Mouse (Mus musculus): ENCODE measurements around the gene 4930467E23Rik.
"Not testable (repeated sequence)": the region's sequence is repeated elsewhere in the genome, so short reads cannot be mapped to it uniquely, and the experiment has no call there.

The 4930467E23Rik gene

DNA sequence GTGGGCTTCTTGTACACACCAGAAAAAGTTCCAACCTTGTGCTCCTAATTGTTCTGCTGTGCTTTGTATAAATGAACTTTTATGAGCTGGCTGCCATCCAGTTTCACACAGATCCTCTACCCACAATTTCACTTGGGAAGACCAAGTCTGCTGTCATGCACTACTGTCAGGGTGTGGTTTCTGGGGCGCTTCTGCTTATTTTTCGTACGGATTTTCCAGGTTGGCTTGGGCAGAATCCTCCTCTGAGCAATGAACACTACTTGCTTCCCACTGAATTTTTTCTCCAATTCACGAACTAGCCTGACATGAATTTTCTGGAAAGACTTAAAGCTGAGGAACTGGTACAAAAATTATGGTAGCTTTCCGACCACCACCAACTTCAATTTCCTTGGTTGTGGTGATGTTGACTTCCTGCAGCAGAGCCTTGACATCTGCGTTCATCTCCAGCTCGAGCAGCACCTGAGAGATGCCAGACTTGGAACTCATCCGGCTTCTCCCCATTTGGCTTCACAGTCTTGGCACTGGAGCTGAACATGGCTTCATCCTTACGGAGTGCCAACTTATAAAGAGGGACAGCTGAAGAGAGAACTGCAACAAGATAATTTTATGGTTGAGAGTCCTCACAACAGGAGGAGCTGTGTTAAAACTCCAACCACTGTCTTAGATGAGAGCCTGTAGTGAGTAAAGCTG, 18.1 kb upstream of the 4930467E23Rik start:
- DNase-seq: not testable (repeated sequence)

DNA sequence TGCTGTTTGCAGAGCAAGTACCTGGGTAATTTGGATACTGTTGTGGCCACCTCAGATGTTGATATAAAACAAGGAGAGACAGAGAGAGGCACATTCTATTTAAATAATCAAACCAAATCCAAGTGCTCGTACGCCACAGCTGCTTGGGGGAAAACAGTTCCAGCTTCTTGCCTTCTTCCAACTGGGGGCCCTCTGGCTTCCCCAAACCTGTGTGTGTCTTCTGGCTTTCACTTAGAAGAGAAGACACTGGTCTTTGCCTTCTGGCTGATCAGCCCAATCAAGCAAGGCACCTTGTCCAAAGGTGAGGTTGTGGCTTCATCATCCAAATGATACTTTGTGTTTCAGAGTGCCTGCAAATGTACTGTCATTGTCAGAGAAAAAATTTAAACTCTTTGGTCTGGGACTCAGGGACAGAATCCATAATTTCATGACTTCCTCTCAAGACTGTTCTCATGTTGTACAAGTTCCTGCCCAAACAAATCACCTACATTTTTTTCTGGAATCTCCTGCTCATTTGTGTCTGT, 17.1 kb upstream of the 4930467E23Rik start:
- DNase-seq: not testable (repeated sequence)

DNA sequence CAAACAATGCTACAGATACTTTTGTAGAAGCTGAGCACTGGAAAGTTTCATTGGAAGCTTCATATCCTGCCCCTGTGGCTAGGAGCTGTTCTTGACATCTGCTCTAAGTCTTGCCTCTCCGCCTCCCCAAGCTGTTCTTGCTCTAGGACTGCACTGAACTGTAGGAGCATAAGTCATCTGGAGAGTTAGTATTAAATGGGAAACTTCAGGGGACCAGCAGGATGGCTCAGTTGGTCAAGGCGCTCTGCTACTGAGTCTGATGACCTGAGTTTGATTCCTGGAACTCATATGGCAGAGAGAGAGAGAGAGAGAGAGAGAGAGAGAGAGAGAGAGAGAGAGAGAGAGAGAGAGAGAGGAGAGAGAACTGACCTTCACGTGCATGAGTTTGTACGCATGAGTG, 16.6 kb upstream of the 4930467E23Rik start:
- DNase-seq: not testable (repeated sequence)

DNA sequence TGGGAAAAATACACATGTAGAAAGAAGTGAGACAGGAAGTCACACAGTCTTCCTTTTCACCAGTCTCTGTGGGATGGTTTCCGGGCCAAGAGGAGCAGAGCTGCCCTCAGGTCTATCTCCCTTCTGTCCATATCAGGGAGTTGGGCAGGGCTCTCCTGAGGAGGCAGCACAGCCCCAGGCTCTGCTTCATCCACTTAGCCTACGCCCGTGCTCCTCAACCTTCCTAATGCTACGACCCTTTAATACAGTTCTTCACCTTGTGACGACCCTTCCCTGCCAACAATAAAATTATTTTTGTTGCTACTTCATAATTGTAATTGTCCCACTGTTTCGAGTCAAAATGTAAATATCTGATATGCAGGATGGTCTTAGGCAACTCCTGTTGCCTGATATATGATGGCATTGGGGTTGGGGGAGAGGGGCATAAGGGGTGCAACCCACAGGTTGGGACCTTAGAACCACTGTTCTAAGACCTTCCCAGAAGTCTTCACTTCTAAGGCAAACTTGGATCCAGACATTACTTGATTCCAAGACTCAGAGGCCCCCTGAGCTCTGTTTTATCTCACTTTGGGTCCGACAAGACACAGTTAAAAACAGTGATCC, 16.0 kb upstream of the 4930467E23Rik start:
- not testable (repeated sequence) for DNase-seq

DNA sequence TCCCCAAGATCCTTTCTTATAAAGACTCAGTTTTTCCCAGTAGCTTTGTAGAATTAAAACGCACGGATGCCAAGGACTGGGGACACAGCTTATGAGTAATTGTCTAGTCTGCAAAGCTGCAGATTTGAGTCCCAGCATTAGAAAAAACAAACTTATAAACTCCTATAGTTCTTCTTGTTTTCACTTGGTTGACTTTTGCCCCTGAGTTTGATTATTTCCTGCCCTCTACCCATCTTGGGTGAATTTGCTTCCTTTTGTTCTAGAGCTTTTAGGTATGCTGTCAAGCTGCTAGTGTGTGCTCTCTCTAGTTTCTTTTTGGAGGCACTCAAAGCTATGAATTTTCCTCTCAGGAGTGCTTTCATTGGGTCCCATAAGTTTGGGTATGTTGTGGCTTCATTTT, 14.9 kb upstream of the 4930467E23Rik start:
- not testable (repeated sequence) for DNase-seq

DNA sequence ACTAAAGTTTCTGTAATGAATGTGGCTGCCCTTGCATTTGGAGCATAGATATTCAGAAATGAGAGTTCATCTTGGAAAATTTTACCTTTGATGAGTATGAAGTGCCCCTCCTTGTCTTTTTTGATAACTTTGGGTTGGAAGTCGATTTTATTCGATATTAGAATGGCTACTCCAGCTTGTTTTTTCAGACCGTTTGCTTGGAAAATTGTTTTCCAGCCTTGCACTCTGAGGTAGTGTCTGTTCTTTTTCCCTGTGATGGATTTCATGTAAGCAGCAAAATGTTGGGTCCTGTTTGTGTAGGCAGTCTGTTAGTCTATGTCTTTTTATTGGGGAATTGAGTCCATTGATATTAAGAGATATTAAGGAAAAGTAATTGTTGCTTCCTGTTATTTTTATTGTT, 14.1 kb upstream of the 4930467E23Rik start:
- DNase-seq: not testable (repeated sequence)

DNA sequence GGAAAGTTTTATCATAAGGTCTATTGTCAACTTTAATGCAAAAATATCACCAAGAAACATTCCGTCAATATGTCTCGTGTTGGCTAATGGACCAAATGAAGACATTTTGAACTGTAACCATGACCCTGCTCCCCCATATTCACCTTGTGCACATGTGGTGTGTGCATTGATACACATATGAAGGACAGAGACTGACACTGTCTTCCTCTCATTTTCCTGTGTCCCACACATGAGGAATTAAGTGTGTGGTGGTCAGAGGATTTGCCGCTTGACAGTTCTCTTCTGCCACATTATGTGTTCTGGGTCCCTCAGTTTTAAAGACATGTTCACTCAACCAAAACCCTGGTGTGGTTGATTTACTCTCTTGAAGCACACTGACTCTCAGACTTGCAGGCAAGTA, 11.5 kb upstream of the 4930467E23Rik start:
- DNase-seq: not testable (repeated sequence)

DNA sequence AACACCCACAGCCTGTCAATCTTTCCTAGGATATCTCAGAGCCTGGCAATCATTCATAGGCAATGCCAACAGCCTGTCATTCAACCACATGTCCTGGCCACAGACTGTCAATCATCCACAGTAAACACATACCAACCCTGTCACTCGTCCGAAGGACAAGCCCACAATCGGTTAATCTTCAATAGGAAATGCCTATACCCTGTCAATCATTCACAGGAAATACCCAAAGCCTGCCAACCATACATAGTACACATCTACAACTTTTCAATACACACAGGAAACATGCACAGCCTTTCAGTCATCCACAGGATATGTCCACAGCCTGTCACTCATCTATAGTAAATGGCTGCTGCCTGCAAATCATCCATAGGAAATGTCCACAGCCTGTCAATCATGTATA, 9.9 kb upstream of the 4930467E23Rik start:
- peak; percentile 28 for DNase-seq

DNA sequence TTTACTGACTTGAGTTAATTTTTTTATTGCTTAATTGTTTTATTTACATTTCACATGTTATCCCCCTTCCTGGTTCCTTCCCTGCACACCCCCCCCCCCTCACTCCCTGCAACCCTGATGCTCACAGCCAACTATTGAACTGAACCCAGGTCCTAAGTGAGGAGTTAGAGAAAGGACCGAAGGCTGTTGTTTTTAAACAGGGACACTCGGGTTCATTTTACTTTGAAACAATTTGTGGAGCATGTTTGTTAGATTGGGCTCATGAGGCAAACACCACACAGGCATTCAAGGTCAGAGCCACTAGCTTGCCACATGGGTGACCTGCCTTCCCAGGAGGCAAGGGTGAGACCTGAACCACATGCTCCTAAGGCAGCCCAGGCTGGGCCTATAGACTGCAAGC, 4.5 kb upstream of the 4930467E23Rik start:
- not testable (repeated sequence) for DNase-seq

DNA sequence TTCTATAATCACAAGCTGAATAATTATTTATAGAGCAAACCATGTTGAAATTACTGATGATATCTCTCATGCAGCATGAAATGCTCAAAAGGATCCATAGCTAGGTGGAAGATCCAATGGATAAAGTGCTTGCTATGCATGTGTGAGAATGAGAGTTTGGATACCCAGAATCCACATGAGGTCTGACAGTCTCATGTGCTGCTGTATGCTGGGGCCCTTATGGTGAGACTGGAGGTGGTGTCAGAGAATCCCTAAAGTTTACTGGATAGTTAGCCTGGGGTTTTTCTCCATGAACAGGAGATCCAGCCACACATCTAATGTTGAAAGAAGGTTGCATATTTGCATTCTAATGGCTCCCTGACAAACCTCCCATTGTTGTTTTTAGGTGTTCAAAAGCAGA, 22.4 kb downstream of the 4930467E23Rik start:
- DNase-seq: not testable (repeated sequence)

DNA sequence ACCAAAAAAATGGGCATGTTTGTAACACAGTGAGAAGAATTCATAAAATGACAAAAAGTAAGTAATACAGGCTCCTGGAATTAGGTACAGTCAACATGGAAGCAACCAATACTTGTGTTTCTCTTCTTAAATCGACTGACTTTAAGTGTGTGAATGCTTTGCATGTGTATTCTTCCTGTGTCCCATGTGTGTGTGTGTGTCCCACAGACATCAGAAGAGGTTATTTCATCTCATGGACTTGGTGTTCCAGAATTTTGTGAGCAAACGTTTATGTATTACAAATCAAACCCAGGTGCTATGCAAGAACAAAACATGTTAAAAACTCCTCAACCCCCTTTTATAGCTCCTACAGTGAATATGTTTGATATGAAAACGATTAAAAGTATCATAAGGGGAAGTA, 24.8 kb downstream of the 4930467E23Rik start:
- DNase-seq: not testable (repeated sequence)

DNA sequence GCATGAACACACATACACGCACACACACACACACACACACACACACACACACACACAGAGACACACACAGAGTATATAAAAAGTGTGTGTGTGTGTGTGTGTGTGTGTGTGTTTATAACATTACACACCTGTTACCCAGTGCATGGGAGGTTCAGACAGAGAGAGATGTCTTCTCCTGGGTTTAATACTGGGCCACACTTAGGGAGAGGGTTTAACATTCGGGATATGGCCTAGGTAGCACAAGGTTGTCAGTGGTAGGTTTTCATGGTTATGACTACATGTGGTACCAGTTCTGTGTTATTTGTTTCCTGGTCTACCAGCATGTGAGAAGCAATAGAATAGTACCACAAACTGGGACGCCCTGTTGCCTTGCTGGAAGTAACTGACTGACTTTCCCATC, 25.6 kb downstream of the 4930467E23Rik start:
- not testable (repeated sequence) for DNase-seq

DNA sequence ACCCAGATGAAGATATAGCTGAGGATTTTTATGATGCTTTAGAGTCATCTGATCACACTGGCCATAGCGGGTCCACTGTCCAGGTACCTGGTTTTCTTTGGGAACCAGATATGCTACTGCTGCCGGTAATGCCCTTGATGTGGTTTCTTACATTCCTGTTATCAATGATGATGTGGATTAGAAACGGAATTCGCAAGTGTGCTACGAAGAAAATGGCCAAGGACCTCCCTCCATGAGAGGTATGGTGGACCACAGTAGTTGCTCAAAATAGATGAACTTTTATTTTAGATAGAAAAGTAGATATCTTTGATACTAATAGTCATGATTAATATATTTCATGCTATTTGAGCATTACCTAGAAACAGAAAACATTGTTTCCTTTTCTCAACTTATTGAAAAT, 32.3 kb downstream of the 4930467E23Rik start:
- DNase-seq: not testable (repeated sequence)

DNA sequence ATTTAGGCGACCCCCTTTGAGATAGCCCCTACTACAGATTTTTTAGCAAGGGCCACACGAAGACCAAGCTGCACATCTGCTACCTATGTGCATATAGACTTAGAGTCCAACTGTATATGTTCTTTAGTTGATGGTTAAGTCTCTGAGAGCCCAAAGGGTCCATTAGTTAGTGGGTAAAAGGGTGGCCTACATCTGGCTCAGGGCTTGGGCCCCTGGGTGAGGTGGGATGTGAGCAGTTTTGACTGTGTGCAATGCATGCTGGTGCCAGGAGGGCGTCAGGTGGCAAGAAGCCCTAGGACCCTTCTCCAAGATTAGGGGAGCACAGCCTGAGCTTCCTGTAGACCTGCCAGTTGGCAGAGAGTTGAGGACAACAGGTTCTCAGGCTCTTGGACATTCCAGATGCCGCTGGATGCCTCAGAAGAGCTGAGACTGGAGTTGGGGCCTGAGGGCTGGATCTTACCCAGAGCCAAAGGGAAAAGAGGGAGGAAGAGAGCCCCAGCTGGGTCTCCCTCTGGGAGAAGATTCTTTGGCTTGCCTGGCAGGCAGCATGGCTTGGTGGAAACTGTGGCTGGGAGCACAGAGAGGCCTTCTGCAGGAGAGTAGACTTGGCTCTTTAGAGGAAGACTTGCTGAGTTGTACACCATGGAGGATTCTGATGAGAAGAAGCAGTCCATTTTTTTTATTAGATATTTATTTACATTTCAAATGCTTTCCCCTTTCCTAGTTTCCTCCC, 33.6 kb downstream of the 4930467E23Rik start:
- DNase-seq: not testable (repeated sequence)

DNA sequence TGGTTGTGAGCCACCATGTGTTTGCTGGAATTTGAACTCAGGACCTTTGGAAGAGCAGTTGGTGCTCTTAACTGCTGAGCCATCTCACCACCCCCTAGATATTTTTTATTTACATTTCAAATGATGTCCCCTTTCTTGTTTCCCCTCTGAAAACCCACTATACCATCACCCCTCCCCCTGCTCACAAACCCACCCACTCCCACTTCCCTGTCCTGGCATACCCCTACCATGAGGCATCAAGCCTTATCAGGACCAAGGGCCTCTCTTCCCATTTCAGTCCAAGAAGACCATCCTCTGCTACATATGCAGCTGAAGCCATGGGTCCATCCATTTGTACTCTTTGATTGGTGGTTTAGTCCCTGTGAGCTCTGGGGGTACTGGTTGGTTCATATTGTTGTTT, 36.2 kb downstream of the 4930467E23Rik start:
- DNase-seq: not testable (repeated sequence)

DNA sequence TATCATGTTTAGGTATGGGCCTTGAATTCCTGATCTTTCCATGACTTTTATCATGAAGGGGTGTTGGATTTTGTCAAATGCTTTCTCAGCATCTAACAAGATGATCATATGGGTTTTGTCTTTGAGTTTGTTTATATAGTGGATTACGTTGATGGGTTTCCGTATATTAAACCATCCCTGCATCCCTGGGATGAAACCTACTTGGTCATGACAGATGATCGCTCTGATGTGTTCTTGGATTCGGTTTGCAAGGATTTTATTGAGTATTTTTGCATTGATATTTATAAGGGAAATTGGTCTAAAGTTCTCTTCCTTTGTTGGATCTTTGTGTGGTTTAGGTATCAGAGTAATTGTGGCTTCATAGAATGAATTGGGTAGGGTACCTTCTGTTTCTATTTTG, 44.1 kb downstream of the 4930467E23Rik start:
- DNase-seq: not testable (repeated sequence)

DNA sequence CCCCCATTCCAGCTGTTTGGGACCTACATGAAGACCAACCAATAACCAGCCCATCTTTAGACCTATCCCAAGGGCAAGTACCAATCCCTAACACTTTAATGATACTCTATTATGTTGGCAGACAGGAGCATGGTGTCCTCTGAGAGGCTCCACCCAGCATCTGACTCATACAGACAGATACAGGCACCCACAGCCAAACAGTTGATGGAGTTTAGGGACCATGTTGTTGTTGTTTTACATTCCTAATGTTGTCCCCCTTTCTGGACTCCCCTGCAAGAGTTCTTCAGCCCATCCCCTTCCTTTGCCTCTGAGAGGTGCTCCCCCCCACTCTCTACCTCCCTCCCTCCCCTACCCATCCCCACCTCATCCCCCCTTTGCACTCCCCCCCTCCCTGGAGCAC, 46.9 kb downstream of the 4930467E23Rik start:
- not testable (repeated sequence) for DNase-seq

DNA sequence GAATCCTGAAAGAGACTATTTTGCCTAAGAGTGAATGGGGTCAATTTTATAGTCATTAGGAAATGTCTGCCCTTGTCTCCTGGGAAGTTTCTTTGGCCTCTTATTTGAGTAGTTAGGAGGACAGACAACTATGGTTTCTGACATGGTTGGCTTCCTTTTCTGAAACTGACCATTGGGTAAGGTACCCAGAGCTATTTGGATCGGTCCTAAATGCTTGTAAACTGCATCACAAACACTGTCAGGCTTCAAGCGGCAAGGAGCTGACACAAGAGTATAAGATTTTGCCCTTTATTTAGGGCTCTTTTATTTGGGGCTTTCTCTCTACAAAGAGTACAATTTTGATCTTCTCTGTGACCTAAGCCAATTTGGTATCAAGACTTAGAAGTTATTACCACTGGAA, 48.1 kb downstream of the 4930467E23Rik start:
- DNase-seq: not testable (repeated sequence)

DNA sequence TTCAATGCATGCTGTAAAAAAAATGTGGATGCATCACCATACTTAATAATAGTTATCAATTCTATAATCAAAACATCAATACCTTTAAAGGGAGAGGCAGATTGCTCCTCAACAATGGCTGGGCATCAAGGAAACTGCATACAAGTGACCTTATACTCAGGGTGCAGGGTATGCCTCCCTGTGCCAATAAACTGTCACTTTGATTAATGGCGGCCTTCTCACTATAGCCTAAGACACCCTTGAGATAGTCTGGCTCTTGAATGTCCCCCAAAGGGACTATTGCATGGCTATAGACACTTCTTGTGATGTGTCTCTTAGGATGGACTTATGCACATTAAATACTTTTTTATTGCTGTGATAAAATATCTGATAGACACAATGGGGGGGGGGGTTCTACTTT, 48.8 kb downstream of the 4930467E23Rik start:
- DNase-seq: not testable (repeated sequence)

DNA sequence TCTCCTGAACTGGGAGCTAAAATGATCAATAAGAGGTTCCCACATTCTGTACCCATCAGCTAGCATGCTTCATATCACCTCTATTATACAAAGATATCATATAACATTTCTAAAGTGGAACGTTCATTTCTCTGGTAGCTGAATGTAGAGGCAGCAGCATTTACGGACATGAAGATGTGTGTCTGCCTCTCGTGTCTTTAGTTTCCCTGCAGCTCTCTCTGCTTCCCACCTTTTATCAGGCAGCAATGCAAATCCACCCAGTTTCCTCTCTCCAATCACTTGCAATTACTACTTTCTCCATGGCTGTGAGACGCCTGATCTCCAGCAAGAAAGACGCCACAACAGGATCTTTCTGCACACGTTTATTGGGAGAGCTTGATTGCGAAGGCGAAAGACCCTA, 49.5 kb downstream of the 4930467E23Rik start:
- not testable (repeated sequence) for DNase-seq

DNA sequence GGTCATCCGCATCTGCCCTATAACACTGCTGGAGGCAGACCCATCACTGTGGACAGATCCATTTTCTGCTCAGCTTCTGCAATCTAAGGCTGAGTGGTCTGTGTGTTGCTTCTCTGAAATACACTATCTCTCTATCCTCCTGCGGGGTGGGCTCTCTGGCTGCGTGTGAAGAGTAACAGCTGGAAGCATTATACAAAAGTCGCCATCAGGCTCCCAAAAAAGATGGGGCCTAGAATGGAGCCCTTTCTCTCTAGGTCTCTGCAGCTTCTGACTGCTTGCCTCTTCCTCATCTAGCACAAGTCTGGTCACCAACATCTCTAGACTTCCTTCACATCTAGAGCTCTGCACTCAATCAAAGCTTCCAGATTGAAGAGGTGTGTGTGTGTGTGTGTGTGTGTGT, 50.8 kb downstream of the 4930467E23Rik start:
- DNase-seq: not testable (repeated sequence)

DNA sequence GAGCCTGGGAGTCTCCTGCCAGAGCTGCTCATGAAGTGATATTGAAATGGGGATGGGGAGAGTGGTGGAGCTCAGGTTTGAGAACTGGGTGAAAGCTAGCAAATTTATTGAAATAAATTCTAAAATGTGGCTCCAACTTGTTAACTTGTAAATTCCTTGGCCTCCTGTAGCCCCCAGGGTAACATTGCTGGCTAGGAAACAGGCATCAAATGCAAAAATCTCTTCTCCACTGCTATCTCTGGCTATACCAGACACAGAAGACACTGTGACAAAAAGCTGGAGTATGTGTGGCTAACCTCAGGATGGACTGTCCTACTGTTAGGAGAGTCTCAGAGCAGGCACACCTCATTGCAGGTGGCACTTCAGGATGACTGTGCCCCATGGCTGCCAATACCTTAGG, 51.3 kb downstream of the 4930467E23Rik start:
- DNase-seq: not testable (repeated sequence)

DNA sequence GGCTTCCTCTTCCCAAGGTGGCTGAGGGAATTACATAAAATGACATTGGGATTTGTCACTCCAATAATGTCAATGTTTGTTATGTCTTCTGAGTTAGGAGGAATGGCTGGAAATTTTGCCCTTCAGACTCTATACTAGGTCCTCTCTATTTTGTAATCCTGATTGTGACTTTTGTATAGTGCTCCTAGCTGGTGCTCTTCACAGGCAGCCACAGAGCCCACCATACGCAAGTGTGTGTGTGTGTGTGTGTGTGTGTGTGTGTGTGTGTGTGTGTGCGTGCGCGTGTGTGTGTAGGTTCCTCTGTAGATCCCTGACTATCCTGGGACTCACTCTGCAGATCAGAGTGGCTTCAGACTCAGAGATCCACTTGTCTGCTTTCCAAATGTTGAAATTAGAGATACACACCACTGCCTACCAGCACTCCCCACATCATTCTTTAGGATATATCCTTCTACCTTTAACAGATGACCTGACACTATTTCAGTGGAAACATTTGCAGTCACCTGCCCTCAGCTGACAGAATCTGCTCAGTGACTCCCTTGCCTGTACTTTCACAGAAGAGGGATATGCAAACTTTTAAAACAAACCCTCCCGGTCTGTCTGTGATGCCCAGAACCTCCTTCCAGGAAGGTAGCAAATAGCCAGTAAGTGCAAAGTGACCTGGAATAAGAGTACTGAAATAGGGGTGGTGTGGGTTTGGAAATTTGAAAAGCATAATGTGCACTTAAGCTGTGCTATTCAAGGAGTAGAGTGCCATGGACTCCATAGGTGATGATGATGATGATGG, 52.1 kb downstream of the 4930467E23Rik start:
- not testable (repeated sequence) for DNase-seq

Measured in cerebellum, adult 9-11 months (tissue).